Mouse (Mus musculus) liver, embryonic 15.5 days (tissue): ENCODE data around the gene Cux2. TPM values are rescaled to one million over a fixed set of nuclear protein-coding genes. Genes with fewer than 3 reads are reported as not detected.
A peak's percentile ranks its signal among the peaks of the same experiment; 100 is the strongest.

Experiments used
- ATAC-seq: fragments of 200-750 bp; cut with Nextera tagmentation; 2 replicates; pipeline ENCODE4 v1.8.0; 2017; ENCODE audit warnings: moderate number of reproducible peaks, mild to moderate bottlenecking, moderate library complexity; ENCODE audit not compliant: insufficient read depth
- H3K27ac ChIP-seq: fragments of 300-500 bp; sonication (generic); replicated peaks from 2 replicates; pipeline ENCODE4 v1.5.1; 2015; ENCODE audit warnings: mild to moderate bottlenecking, inconsistent platforms
- H3K27me3 ChIP-seq: fragments of 300-500 bp; sonication (generic); 2 replicates; pipeline ENCODE4 v1.6.1; 2015; ENCODE audit warnings: mild to moderate bottlenecking, inconsistent platforms
- H3K36me3 ChIP-seq: fragments of 300-500 bp; sonication (generic); replicated peaks from 2 replicates; pipeline ENCODE4 v1.6.1; 2015; ENCODE audit warnings: moderate library complexity, mild to moderate bottlenecking, inconsistent platforms
- H3K4me1 ChIP-seq: fragments of 300-500 bp; sonication (generic); replicated peaks from 2 replicates; pipeline ENCODE4 v1.6.1; 2015; ENCODE audit warnings: inconsistent platforms
- H3K4me2 ChIP-seq: fragments of 300-500 bp; sonication (generic); 2 replicates; pipeline ENCODE4 v1.6.1; 2015; ENCODE audit warnings: moderate library complexity, mild to moderate bottlenecking, inconsistent platforms
- H3K4me3 ChIP-seq: fragments of 300-500 bp; sonication (generic); replicated peaks from 2 replicates; pipeline ENCODE4 v1.5.1; 2015; ENCODE audit warnings: mild to moderate bottlenecking, inconsistent platforms
- H3K9ac ChIP-seq: fragments of 300-500 bp; sonication (generic); 2 replicates; pipeline ENCODE4 v1.6.1; 2015; ENCODE audit warnings: moderate library complexity, mild to moderate bottlenecking, inconsistent platforms
- H3K9me3 ChIP-seq: fragments of 300-500 bp; sonication (generic); replicated peaks from 2 replicates; pipeline ENCODE4 v1.6.1; 2016; ENCODE audit warnings: inconsistent platforms
- WGBS: fragments of 180-500 bp; shearing (Covaris S2); methylation state at CpG from one replicate; pipeline ENCODE4 v1.1.7; 2015; ENCODE audit warnings: mixed read lengths; ENCODE audit not compliant: insufficient replicate concordance; 5-methylcytosine and 5-hydroxymethylcytosine counted together
- polyA plus RNA-seq: library from polyadenylated mRNA; unstranded; fragments of >200 nt; fragmentation: Nextera tagmentation; extraction: Ambion mirVana; gene quantifications from 2 replicates; pipeline ENCODE4 v1.2.1, GENCODE M21; 2015

Cux2 gene
- polyA plus RNA-seq, 1 experiment from 2014 or later: 1.8 TPM

- H3K4me3 ChIP-seq: no peak overlapping the region
- H3K4me2 ChIP-seq: peak overlapping the region; percentile 40
- H3K9ac ChIP-seq: no peak overlapping the region
- no peaks in the 10 kb centered on the region for H3K27me3 ChIP-seq
- no peak overlapping the region for H3K27ac ChIP-seq
- peaks cover 50% of the 10 kb centered on the region for H3K36me3 ChIP-seq
- WGBS: 75% methylated on average over 82 of the region's 82 CpGs
- no peaks in the 10 kb centered on the region for H3K9me3 ChIP-seq
- peaks cover 50% of the 10 kb centered on the region for H3K4me1 ChIP-seq
- no peak for ATAC-seq
These were observed 221.1 kb downstream of the Cux2 start for GRCm38 (mm10) chr5:121828491-121829432.

- no peak overlapping the region for H3K27ac ChIP-seq
- H3K4me2 ChIP-seq: no peak overlapping the region
- peaks cover 58% of the 10 kb centered on the region for H3K36me3 ChIP-seq
- no peaks in the 10 kb centered on the region for H3K9me3 ChIP-seq
- ATAC-seq: no peak
- peaks cover 49% of the 10 kb centered on the region for H3K4me1 ChIP-seq
- no peak overlapping the region for H3K9ac ChIP-seq
- 76% methylated on average over 4 of the region's 4 CpGs for WGBS
- no peak overlapping the region for H3K4me3 ChIP-seq
- H3K27me3 ChIP-seq: no peaks in the 10 kb centered on the region
These were observed 222.0 kb downstream of the Cux2 start for GRCm38 (mm10) chr5:121827876-121828275.

GRCm38 (mm10) chr5:121825606-121826005 lies 224.3 kb downstream of the Cux2 start:
- H3K27me3 ChIP-seq: no peaks in the 10 kb centered on the region
- WGBS: 79% methylated on average over 3 of the region's 3 CpGs
- no peak overlapping the region for H3K27ac ChIP-seq
- H3K9ac ChIP-seq: no peak overlapping the region
- H3K4me3 ChIP-seq: no peak overlapping the region
- no peak for ATAC-seq
- H3K36me3 ChIP-seq: peaks cover 79% of the 10 kb centered on the region
- peaks cover 50% of the 10 kb centered on the region for H3K4me1 ChIP-seq
- no peaks in the 10 kb centered on the region for H3K9me3 ChIP-seq
- H3K4me2 ChIP-seq: no peak overlapping the region

DNA sequence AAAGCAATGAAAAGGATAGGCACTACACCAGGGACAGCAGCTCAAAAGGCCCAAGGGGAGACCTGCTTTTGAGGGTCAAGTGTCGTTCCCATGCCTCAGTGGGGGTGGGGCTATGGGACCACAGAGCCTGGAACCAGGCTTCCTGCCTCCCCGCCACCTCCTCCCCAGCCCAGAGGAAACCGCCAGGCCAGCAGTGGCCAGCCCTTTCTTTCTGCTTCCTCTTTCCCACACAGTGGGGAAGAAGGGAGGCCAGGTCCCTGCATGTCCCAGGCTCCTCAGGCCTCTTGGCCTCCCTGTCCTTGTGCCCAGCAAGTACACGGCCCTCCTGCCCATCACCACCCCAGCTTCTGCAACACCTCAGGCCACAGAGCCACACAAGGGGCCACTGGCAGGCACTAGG lies 225.8 kb downstream of the Cux2 start:
- H3K27ac ChIP-seq: peak overlapping the region; percentile 45; the same call in 1 of the 2 replicates
- no peak overlapping the region for H3K9ac ChIP-seq
- H3K4me2 ChIP-seq: no peak overlapping the region
- H3K9me3 ChIP-seq: no peaks in the 10 kb centered on the region
- H3K27me3 ChIP-seq: no peaks in the 10 kb centered on the region
- peak; percentile 40; the same call in 1 of the 2 replicates for ATAC-seq
- peaks cover 92% of the 10 kb centered on the region for H3K36me3 ChIP-seq
- H3K4me3 ChIP-seq: no peak overlapping the region
- WGBS: 46% methylated on average over 4 of the region's 4 CpGs
- peaks cover 50% of the 10 kb centered on the region for H3K4me1 ChIP-seq

- Histone ChIP-seq H3K36me3 (peaks cover 92% of the 10 kb centered on the region), H3K9ac (no peak overlapping the region), H3K9me3 (no peaks in the 10 kb centered on the region), H3K4me3 (no peak overlapping the region), H3K27ac (no peak overlapping the region), H3K27me3 (no peaks in the 10 kb centered on the region), H3K4me2 (no peak overlapping the region), H3K4me1 (peaks cover 50% of the 10 kb centered on the region)
- WGBS: 100% methylated on average over 1 of the region's 1 CpGs
- ATAC-seq: no peak
These were observed 226.2 kb downstream of the Cux2 start for GRCm38 (mm10) chr5:121823668-121824067.

DNA sequence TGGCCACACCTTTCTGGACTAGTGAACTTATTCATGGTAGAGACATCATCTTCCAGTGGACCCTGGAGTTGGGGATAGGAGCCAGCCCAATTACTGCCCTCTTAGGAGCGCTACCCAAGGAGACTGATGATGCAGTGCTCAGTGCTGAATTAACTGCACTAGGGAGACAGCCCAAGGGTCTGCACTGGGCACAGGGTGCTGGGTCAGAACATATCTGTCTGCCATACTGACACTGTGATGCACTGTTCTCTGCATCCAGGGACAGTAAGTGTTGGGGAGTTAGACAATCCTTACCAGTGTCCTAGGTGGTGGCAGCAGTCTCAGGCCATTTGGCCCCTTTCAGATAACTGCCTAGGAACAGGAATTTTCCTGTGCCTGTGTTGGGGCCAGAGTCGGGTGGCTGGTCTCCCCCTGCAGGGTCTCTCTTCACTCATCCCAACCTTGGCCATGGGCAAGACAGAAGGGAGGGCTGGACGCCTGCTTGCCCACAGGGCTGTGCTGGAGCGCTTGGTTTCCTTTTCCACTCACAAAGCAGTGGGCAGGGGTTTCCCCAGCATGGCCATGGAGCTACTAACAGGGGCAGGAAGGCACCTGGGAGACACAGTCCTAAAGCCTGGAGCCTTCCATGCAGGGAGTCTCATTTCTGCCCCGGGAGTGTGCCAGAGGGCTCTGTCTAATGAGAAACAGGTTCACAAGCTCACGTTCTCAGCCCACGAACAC lies 227.0 kb downstream of the Cux2 start:
- no peak overlapping the region for H3K9ac ChIP-seq
- peaks cover 92% of the 10 kb centered on the region for H3K36me3 ChIP-seq
- H3K27me3 ChIP-seq: no peaks in the 10 kb centered on the region
- no peaks in the 10 kb centered on the region for H3K9me3 ChIP-seq
- ATAC-seq: no peak
- H3K27ac ChIP-seq: no peak overlapping the region
- peaks cover 47% of the 10 kb centered on the region for H3K4me1 ChIP-seq
- 71% methylated on average over 7 of the region's 7 CpGs for WGBS
- no peak overlapping the region for H3K4me2 ChIP-seq
- H3K4me3 ChIP-seq: no peak overlapping the region

GRCm38 (mm10) chr5:121821552-121821951 lies 228.3 kb downstream of the Cux2 start:
- H3K9me3 ChIP-seq: no peaks in the 10 kb centered on the region
- H3K27me3 ChIP-seq: no peaks in the 10 kb centered on the region
- WGBS: 64% methylated on average over 5 of the region's 5 CpGs
- H3K4me3 ChIP-seq: no peak overlapping the region
- no peak for ATAC-seq
- H3K36me3 ChIP-seq: peaks cover 92% of the 10 kb centered on the region
- no peak overlapping the region for H3K4me2 ChIP-seq
- H3K9ac ChIP-seq: no peak overlapping the region
- H3K4me1 ChIP-seq: peaks cover 47% of the 10 kb centered on the region
- no peak overlapping the region for H3K27ac ChIP-seq

GRCm38 (mm10) chr5:121821116-121821515 lies 228.8 kb downstream of the Cux2 start:
- 65% methylated on average over 5 of the region's 5 CpGs for WGBS
- H3K36me3 ChIP-seq: peaks cover 92% of the 10 kb centered on the region

GRCm38 (mm10) chr5:121820657-121821056 lies 229.2 kb downstream of the Cux2 start:
- no peak for ATAC-seq
- no peaks in the 10 kb centered on the region for H3K9me3 ChIP-seq
- peaks cover 47% of the 10 kb centered on the region for H3K4me1 ChIP-seq
- no peak overlapping the region for H3K27ac ChIP-seq
- H3K36me3 ChIP-seq: peaks cover 92% of the 10 kb centered on the region
- H3K27me3 ChIP-seq: no peaks in the 10 kb centered on the region
- WGBS: 53% methylated on average over 3 of the region's 3 CpGs
- H3K4me2 ChIP-seq: no peak overlapping the region
- no peak overlapping the region for H3K9ac ChIP-seq
- H3K4me3 ChIP-seq: no peak overlapping the region

More at GRCm38 (mm10) chr5:121821116-121821515, 228.8 kb downstream of the Cux2 start:
- Histone ChIP-seq H3K4me1 (peaks cover 47% of the 10 kb centered on the region), H3K4me2 (no peak overlapping the region), H3K9ac (no peak overlapping the region), H3K27ac (no peak overlapping the region), H3K27me3 (no peaks in the 10 kb centered on the region), H3K4me3 (no peak overlapping the region), H3K9me3 (no peaks in the 10 kb centered on the region)
- no peak for ATAC-seq

DNA sequence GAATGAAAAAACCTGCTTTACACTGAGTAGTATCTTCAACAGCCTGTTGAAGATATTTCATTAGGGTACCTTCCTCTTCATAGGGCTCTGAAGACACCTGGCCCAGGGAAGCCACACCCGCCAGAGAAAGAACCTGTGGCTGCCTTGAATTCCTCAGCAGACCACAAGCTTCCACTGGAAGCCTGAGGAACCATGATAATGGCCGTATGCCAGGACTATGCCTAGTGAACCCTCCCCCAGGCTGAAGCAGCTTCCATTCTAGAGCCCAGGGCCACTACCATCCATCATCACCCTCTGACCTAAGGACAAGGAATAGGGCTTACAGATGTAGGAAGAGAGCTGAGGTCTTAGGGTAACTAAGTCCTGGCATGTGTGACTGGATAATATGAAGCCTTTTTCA lies 229.7 kb downstream of the Cux2 start:
- Histone ChIP-seq H3K27ac (no peak overlapping the region), H3K4me2 (no peak overlapping the region), H3K4me1 (peaks cover 45% of the 10 kb centered on the region), H3K9ac (no peak overlapping the region), H3K36me3 (peaks cover 91% of the 10 kb centered on the region), H3K4me3 (no peak overlapping the region), H3K9me3 (no peaks in the 10 kb centered on the region), H3K27me3 (no peaks in the 10 kb centered on the region)
- ATAC-seq: no peak
- 49% methylated on average over 2 of the region's 2 CpGs for WGBS

GRCm38 (mm10) chr5:121819559-121819958 lies 230.3 kb downstream of the Cux2 start:
- Histone ChIP-seq H3K27ac (no peak overlapping the region), H3K4me2 (no peak overlapping the region), H3K4me3 (no peak overlapping the region), H3K9me3 (no peaks in the 10 kb centered on the region), H3K36me3 (peaks cover 89% of the 10 kb centered on the region), H3K9ac (no peak overlapping the region), H3K4me1 (peaks cover 39% of the 10 kb centered on the region), H3K27me3 (no peaks in the 10 kb centered on the region)
- 33% methylated on average over 5 of the region's 5 CpGs for WGBS
- no peak for ATAC-seq
